Mouse (Mus musculus) telencephalon, adult 2 months (tissue): ENCODE results near the gene Ptpn14.
A peak's percentile ranks its signal among the peaks of the same experiment; 100 is the strongest.

Source experiments
- DNase-seq: peaks from one replicate; pipeline ENCODE4 v3.0.0-alpha.2; 2011; ENCODE audit warnings: low read depth, low spot score

The Ptpn14 gene

GRCm38 (mm10) chr1:189717546-189717945, 10.5 kb upstream of the Ptpn14 start:
- DNase-seq = no peak

GRCm38 (mm10) chr1:189718600-189718999, 9.5 kb upstream of the Ptpn14 start:
- no peak for DNase-seq

- no peak for DNase-seq
These were observed 1.9 kb upstream of the Ptpn14 start for GRCm38 (mm10) chr1:189726121-189726520.

DNA sequence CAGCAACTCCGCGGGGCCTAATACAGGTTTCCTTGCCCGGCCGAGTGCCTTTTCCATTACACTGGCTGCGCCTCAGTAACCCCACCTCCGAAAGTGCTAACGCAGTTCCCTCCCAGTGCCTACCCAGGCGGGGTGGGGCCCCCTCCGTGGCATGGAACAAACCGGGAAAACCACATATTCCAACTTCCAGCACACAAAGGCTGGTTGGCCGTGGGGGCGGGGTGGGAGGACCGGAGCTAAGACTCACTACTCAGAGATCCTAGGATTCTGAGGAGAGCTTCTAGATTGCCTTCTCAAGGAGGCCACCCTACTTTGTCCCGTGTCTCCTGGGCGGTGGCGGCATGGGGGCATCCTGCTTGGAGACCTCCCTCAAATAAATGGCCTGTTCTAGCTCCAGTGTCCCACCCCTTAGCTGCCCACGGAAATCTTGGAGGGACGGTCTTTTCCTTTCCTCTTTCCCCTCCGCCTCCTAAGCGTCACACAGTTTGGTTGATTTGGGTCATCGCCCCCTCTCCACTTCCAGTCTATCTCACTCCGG, 653 bp upstream of the Ptpn14 start:
- no peak for DNase-seq

DNA sequence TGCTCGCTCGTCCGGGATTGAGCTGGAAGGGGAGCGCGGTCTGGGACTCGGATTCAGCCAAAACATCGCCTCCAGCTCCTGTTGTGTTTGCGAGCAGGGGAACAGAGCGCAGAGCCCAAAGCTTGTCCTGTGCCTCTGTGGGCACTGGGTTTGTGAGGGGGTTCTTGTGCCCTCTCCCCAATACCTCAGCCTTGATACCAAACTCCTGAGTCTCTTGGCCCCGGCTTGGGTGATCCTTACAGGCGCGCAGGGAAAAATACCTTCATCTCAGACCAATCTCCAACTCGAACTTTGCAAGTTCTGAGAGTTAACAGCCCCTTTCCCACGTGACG, 682 bp downstream of the Ptpn14 start:
- DNase-seq = no peak

- no peak for DNase-seq
These were observed 1.2 kb downstream of the Ptpn14 start for GRCm38 (mm10) chr1:189729141-189729815.

- DNase-seq = no peak
These were observed 3.6 kb downstream of the Ptpn14 start for GRCm38 (mm10) chr1:189731697-189732096.

GRCm38 (mm10) chr1:189732156-189732555, 4.1 kb downstream of the Ptpn14 start:
- DNase-seq = no peak

DNA sequence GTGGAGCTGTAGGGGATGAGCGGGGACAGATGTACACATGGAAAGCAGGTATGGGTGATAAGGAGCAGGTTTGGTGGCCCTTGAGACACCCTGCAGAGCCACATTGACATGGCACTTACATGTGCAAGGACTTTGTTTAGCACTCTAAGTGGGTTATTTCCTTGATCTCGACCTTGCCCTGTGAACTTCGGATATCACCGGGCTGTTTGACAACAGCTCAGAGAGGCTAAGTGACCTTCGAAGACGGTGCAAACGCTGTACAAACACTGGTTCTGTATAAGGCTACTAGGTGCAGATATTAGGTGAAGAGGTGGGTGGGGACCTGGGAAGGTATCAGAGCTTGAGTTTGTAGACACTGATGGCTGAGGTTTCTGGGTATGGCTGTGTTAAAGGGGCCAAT, 12.0 kb downstream of the Ptpn14 start:
- no peak for DNase-seq

DNA sequence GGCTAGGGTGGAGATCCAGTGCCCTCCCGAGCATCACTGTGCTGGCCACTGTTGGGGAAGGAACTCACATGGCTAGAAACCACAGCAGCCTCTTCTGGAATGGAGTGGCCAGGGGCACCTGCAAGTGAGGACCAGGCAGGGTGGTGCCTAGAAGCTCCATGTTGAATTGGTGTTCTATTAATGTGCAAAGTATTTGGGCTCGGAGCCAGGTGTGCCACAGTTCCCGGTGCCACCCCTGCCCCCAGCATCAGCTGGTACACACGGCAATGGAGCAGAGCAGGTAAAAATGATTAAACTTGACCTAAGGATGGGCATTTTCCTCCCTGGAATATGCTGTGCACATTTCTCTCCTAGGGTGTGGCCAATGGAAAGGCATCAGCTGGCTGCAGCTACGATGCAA, 14.0 kb downstream of the Ptpn14 start:
- no peak for DNase-seq

DNA sequence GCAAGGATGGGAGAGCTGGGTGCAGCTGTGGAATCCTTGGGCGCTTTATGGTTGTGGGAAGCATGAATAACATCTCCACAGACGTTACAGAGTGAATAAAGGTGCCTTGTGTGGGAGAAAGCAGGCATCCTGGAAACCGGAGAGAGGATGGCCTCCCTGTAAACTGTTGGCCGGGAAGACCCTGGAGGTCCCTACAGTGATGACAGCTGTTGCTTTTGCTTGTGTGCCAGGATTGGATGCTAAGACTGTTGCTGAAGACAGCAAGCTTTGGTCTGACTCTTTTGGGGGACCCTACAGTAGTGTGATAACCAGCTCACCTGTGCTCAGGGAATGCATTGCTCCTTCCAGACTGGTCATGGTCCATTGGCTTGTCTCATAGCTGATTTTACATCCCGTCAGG, 15.1 kb downstream of the Ptpn14 start:
- no peak for DNase-seq

DNA sequence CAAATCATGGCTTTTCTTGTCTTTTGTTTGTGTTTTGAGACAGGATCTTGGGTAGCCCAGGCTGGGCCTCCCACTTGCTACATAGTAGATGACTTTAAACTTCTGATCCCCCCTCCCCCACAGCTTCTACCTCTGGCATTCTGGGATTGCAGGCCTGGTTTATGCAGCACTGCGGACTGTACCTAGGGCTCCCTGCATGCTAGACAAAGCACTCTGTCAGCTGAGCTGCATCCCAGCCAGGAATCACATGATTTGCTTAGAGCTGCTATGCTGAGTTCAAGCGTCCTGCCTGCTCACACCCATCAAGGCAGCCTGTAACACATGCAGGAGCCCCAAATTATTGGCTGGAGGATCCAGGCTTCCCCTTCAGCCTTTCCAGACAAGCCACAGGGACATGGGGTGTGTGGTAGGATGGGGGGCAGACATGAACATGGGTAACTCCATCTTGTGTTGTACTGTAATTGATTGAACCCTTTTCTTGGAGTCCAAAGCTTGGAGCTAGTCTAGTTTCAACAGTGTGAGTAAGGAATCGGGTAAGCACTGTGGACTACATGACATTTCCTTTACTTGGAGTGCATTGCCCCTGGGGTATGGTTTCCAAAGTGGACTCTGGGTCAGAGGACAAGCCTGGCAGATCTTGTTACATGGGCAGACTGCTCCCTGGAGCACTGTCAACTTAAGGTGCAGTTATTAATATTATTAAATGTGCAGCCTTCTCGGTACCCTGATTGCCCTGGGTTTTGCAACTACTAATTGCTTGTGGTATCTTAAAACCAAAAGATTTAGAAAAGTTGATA, 17.0 kb downstream of the Ptpn14 start:
- DNase-seq = no peak

- no peak for DNase-seq
These were observed 18.5 kb downstream of the Ptpn14 start for GRCm38 (mm10) chr1:189746520-189746919.

DNA sequence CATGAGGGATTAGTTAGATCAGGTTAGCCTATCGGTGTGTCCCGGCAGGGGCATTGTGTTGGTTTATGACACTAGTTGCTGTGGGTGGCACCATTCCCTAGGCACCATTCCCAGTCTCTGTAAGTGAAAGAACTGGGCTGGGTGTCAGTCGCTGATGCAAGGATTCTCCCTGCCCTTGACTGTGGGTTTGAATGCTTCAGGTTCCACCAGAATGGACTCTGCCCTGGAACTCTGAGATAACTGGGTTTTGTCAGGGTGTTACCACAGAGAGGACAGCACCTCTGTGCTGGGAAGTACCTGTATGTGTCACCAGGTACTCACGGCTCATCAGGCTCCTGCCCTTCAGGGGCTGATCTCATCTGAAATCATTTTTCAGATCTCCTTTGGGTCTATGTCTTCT, 21.7 kb downstream of the Ptpn14 start:
- DNase-seq = no peak

- peak; percentile 29 for DNase-seq
These were observed 22.2 kb downstream of the Ptpn14 start for GRCm38 (mm10) chr1:189750233-189750632.

DNA sequence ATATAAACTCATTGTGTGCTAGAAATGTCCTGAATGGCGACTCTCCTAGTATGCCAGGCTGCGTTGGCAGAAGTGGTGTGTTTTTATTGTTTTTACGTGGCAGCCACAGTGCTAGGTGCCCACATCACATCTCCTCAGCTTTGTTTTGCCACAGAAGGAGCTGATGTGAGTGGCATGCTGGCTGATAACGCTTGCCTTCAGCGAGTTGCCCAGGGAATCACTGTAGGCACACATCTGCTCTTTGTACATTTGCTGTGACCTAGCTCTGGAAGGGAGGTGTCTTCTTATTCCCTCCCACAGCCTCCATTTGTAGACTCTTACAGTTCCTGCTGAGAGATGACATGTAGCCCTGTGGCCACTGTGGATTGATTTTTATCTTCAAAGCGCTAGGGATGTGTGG, 24.2 kb downstream of the Ptpn14 start:
- no peak for DNase-seq

GRCm38 (mm10) chr1:189755072-189755471, 27.0 kb downstream of the Ptpn14 start:
- no peak for DNase-seq

DNA sequence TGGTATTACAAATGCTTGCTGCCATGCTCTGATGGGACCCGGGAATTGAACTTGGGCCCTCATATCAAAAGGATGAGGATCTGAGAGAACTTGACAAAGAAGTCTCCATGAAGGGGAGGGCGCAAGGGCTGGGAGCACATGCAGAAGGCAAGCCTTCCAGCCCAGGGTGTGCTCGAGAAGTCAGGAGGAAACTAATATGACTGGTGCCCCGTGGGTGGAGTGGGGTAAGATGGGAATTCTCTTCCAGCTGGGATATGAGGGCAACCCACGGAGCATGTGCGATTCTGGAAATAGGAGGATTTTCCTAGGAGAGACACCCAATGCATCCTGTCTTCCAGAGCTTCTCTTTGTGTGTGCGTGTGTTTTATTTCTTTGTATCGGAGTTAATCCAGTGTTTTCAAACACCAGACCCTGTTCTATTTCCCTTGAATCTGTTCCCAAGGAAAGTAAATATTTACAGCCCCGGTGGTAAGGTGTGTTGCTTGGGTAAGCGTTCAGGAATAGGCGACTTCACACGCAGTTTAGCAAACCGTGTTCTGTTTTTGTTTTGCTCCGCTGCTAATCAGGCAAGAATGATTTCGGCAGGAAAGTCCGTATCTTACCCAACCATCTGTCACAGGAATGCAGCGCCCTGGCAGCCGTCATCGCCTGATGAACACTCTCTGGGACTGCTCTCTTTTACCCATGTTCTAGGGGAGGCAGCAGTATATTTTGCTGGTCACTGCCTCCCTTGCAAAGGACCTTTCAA, 28.4 kb downstream of the Ptpn14 start:
- peak; percentile 19 for DNase-seq

- DNase-seq = no peak
These were observed 29.0 kb downstream of the Ptpn14 start for GRCm38 (mm10) chr1:189757054-189757408.

DNA sequence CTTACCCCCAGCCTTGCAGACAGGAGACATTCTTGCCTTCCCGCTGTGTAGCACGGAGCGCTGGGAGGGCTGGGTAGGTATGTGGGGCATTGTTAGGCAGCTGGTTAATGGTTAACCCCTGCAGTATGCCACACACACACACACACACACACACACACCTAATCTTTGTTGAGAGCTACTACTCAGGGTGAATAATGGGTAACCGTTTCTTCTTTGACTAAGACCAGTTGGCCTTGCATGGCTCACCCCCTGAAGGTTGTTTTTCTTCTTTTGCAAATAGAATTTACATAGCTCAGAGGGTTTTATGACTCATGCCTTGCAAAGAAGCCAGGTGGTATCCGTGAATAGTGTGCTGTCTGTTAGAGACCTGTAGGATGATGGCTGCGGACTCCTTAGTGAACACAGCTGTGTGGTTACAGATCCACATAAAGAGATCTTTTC, 33.5 kb downstream of the Ptpn14 start:
- DNase-seq = peak; percentile 32

GRCm38 (mm10) chr1:189764258-189764657, 36.2 kb downstream of the Ptpn14 start:
- no peak for DNase-seq

- no peak for DNase-seq
These were observed 39.1 kb downstream of the Ptpn14 start for GRCm38 (mm10) chr1:189767164-189767563.
